Mouse (Mus musculus) liver, embryonic 14.5 days (tissue): ENCODE results near the gene Ppp2r5b.

Experiments used
- CTCF ChIP-seq: IDR thresholded peaks from 2 replicates; pipeline ENCODE4 v1.5.1; 2016; ENCODE audit warnings: antibody characterized with exemption, low read depth, control low read depth
- EP300 ChIP-seq: IDR thresholded peaks from 2 replicates; pipeline ENCODE4 v1.6.1; 2016; ENCODE audit warnings: antibody characterized with exemption, low read depth

DNA sequence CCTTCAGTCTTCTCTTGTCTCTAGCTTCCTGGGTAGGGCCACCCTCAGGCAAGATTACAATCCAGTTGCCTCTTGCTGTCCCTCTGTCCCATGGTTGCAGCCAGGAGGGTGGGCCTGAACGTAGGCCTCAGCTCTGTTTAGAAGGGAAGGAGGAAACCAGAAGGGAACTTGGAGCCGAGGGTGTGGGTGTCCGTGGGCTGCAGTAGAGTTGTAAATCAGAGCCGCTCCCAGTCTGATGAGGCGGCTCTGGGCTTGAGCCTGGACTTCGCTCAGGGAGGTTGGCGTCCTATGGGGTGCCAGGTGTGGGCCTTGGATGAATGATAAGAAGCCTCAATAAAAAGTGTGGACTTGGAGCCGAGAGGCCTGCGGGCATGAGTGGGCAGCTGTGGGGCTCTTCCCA lies 28.5 kb upstream of the Ppp2r5b start:
- TF ChIP-seq CTCF (no peak), EP300 (no peak)
